Mouse (Mus musculus) C2C12 (cell line): ENCODE data around the gene Btn1a1. TPM values are rescaled to one million over a fixed set of nuclear protein-coding genes. Genes with fewer than 3 reads are reported as not detected.

Source experiments
- H3K27me3 ChIP-seq: one replicate; pipeline ENCODE4 v1.6.1; 2011; ENCODE audit not compliant: control insufficient read depth, insufficient read depth, insufficient read length
- H3K36me3 ChIP-seq: one replicate; pipeline ENCODE4 v1.6.1; 2011; ENCODE audit not compliant: control insufficient read depth, insufficient read depth
- H3K4me3 ChIP-seq: one replicate; pipeline ENCODE4 v1.5.1; 2011; ENCODE audit warnings: mild to moderate bottlenecking, control low read depth; ENCODE audit not compliant: poor library complexity, insufficient read depth, severe bottlenecking
- H3K79me2 ChIP-seq: one replicate; pipeline ENCODE4 v1.6.1; 2011; ENCODE audit not compliant: control insufficient read depth, insufficient read depth
- H3K79me3 ChIP-seq: one replicate; pipeline ENCODE4 v1.6.1; 2011; ENCODE audit warnings: low read depth, control low read depth
- H3ac ChIP-seq: one replicate; pipeline ENCODE3; 2011; ENCODE audit warnings: low read depth; ENCODE audit not compliant: control insufficient read depth, insufficient read length
- CEBPB ChIP-seq: IDR thresholded peaks from one replicate; pipeline ENCODE4 v1.6.1; 2011; ENCODE audit warnings: low read depth, mild to moderate bottlenecking, control low read depth, moderate library complexity
- CTCF ChIP-seq: IDR thresholded peaks from one replicate; pipeline ENCODE4 v1.5.1; 2011; ENCODE audit not compliant: control insufficient read depth, insufficient read depth, insufficient read length
- FOSL1 ChIP-seq: IDR thresholded peaks from one replicate; pipeline ENCODE4 v1.8.0; 2011; ENCODE audit warnings: mild to moderate bottlenecking, low read length; ENCODE audit not compliant: poor library complexity, insufficient read depth, severe bottlenecking
- MAX ChIP-seq: IDR thresholded peaks from one replicate; pipeline ENCODE4 v1.6.1; 2011; ENCODE audit warnings: mild to moderate bottlenecking, control low read depth
- MYOD1 ChIP-seq: IDR thresholded peaks from one replicate; pipeline ENCODE4 v1.6.1; 2011; ENCODE audit warnings: low read depth; ENCODE audit not compliant: control insufficient read depth, insufficient read length
- MYOG ChIP-seq: IDR thresholded peaks from one replicate; pipeline ENCODE4 v1.6.1; 2011; ENCODE audit not compliant: control insufficient read depth, insufficient read length; ENCODE audit errors: extremely low read depth
- USF1 ChIP-seq: IDR thresholded peaks from one replicate; pipeline ENCODE4 v1.6.1; 2011; ENCODE audit warnings: low read depth, mild to moderate bottlenecking, control low read depth, moderate library complexity
- polyA plus RNA-seq: library from polyadenylated mRNA; unstranded; fragments of >200 nt; fragmentation: generic; extraction: Trizol; gene quantifications from one replicate; pipeline ENCODE4 v1.2.1, GENCODE M21; 2012; ENCODE audit warnings: missing spikeins

Gene Btn1a1
- polyA plus RNA-seq, 1 experiment, result not detected

- Histone ChIP-seq H3K4me3 (no peak overlapping the region), H3K27me3 (no peaks in the 10 kb centered on the region), H3K79me2 (no peaks in the 10 kb centered on the region), H3ac (peak overlapping the region; percentile 25), H3K79me3 (no peaks in the 10 kb centered on the region), H3K36me3 (no peaks in the 10 kb centered on the region)
- TF ChIP-seq USF1 (no peak), MYOD1 (no peak), CTCF (no peak), FOSL1 (no peak)
These were observed 53.5 kb downstream of the Btn1a1 start for GRCm38 (mm10) chr13:23412211-23412629.

GRCm38 (mm10) chr13:23411311-23412210 is 54.1 kb downstream of the Btn1a1 start:
- Histone ChIP-seq H3K4me3 (no peak overlapping the region), H3K79me2 (no peaks in the 10 kb centered on the region)

GRCm38 (mm10) chr13:23410632-23411031 is 55.1 kb downstream of the Btn1a1 start:
- H3K4me3 ChIP-seq, result no peak overlapping the region
- TF ChIP-seq CTCF (no peak), MYOG (no peak), MYOD1 (no peak), USF1 (no peak), MAX (no peak), CEBPB (no peak), FOSL1 (no peak)
- H3K79me3 ChIP-seq, result no peaks in the 10 kb centered on the region
- no peaks in the 10 kb centered on the region for H3K36me3 ChIP-seq
- H3K27me3 ChIP-seq, result no peaks in the 10 kb centered on the region
- H3K79me2 ChIP-seq, result no peaks in the 10 kb centered on the region
- H3ac ChIP-seq, result no peak overlapping the region

More at GRCm38 (mm10) chr13:23411311-23412210, 54.1 kb downstream of the Btn1a1 start:
- Histone ChIP-seq H3ac (no peak overlapping the region), H3K79me3 (no peaks in the 10 kb centered on the region), H3K27me3 (no peaks in the 10 kb centered on the region), H3K36me3 (no peaks in the 10 kb centered on the region)
- no peak for TF ChIP-seq CEBPB
- TF ChIP-seq MYOD1, result peak; percentile 52
- TF ChIP-seq USF1, result no peak
- no peak for TF ChIP-seq FOSL1

Other genes with a start within 250 kb of the Btn1a1 start
- gene Vmn1r222, start 230.0 kb downstream of the Btn1a1 start, polyA plus RNA-seq, result not detected
- not detected for gene Vmn1r223, start 218.8 kb downstream of the Btn1a1 start, polyA plus RNA-seq
- 2.1 TPM for gene Zfp322a, start 96.7 kb downstream of the Btn1a1 start, polyA plus RNA-seq
- 11.2 TPM for gene Abt1, start 42.0 kb downstream of the Btn1a1 start, polyA plus RNA-seq
- gene Btn2a2, start 23.0 kb upstream of the Btn1a1 start, polyA plus RNA-seq, result 0.07 TPM
- 6.9 TPM for gene Hist1h4h, start 65.1 kb upstream of the Btn1a1 start, polyA plus RNA-seq
- 98.1 TPM for gene Hist1h2af, start 68.0 kb upstream of the Btn1a1 start, polyA plus RNA-seq
- 5.5 TPM for gene Hist1h3g, start 69.5 kb upstream of the Btn1a1 start, polyA plus RNA-seq
- gene Hist1h2bh, start 77.5 kb upstream of the Btn1a1 start, polyA plus RNA-seq, result 1.2 TPM
- 1.2 TPM for gene Hist1h3f, start 78.2 kb upstream of the Btn1a1 start, polyA plus RNA-seq
- gene Hist1h4f, start 85.7 kb upstream of the Btn1a1 start, polyA plus RNA-seq, result 7.4 TPM
- gene Hist1h1d, start 87.4 kb upstream of the Btn1a1 start, polyA plus RNA-seq, result 0.25 TPM
- 2.8 TPM for gene Hist1h3e, start 96.5 kb upstream of the Btn1a1 start, polyA plus RNA-seq
- gene Hist1h2ae, start 105.3 kb upstream of the Btn1a1 start, polyA plus RNA-seq, result 12.6 TPM
- 9.9 TPM for gene Hist1h2bg, start 105.5 kb upstream of the Btn1a1 start, polyA plus RNA-seq
- 4.5 TPM for gene Hist1h2bf, start 108.3 kb upstream of the Btn1a1 start, polyA plus RNA-seq
- 0.73 TPM for gene Hist1h2ad, start 108.5 kb upstream of the Btn1a1 start, polyA plus RNA-seq
- gene Hist1h3d, start 109.9 kb upstream of the Btn1a1 start, polyA plus RNA-seq, result 1.9 TPM
- 2.8 TPM for gene Hist1h4d, start 115.7 kb upstream of the Btn1a1 start, polyA plus RNA-seq
- gene Hist1h2be, start 155.2 kb upstream of the Btn1a1 start, polyA plus RNA-seq, result 0.98 TPM
- 1.2 TPM for gene Hist1h1e, start 156.7 kb upstream of the Btn1a1 start, polyA plus RNA-seq
- 0.54 TPM for gene Hist1h2ac, start 218.0 kb upstream of the Btn1a1 start, polyA plus RNA-seq
- 16.8 TPM for gene Hist1h2bc, start 218.3 kb upstream of the Btn1a1 start, polyA plus RNA-seq
- not detected for gene Hist1h1t, start 229.9 kb upstream of the Btn1a1 start, polyA plus RNA-seq
- 0.62 TPM for gene Hist1h4c, start 232.6 kb upstream of the Btn1a1 start, polyA plus RNA-seq
- gene Hfe, start 245.0 kb upstream of the Btn1a1 start, polyA plus RNA-seq, result 0.91 TPM